In genomic region chr1:62707101-62707912, GRCm38 (mm10) we compare ENCODE assay signal across 8 mouse cellular contexts. TPM values are rescaled to one million over a fixed set of nuclear protein-coding genes. Genes with fewer than 3 reads are reported as not detected.
DNase-seq lines count a peak whose midpoint lies in the region; ATAC-seq and TF ChIP-seq lines count a peak whose summit lies in the region.

No protein-coding gene starts in this region.

- H3K27me3 ChIP-seq in Patski = no peaks in the 10 kb centered on the region
- H3K27me3 ChIP-seq in forebrain, embryonic 14.5 days (replicated peaks; ENCODE audit: control insufficient read depth, insufficient read depth, low read length) = peaks cover 16% of the 10 kb centered on the region; the same call in 1 of the 2 replicates
- no peaks in the 10 kb centered on the region; the same call in 1 of the 2 replicates for H3K27me3 ChIP-seq in hindbrain, embryonic 16.5 days (replicated peaks; ENCODE audit: control insufficient read depth, insufficient read depth, low read length)
- peaks cover 60% of the 10 kb centered on the region for H3K27me3 ChIP-seq in liver, embryonic 14.5 days (ENCODE audit: control insufficient read depth, insufficient read depth, low read length)
- H3K27me3 ChIP-seq in neural tube, embryonic 13.5 days = peaks cover 39% of the 10 kb centered on the region

- POLR2A ChIA-PET in Patski (lab: Charles Lee) = interaction anchor here (0.8 to 1.6 kb wide), 4 partner anchors 15 to 69 kb away, joined by 3 to 7 read pairs (median 4); no protein-coding TSS in a partner anchor

- no peak for TF ChIP-seq EP300 in liver, embryonic 14.5 days (IDR thresholded peaks at IDR 0.05; ENCODE audit: low read depth)

- no peak for TF ChIP-seq CTCF in Patski (IDR thresholded peaks at IDR 0.05)
- peak; percentile 7; the same call in 1 of the 2 replicates for TF ChIP-seq CTCF in liver, embryonic 14.5 days (IDR thresholded peaks at IDR 0.05; ENCODE audit: low read depth)

- H3K4me3 ChIP-seq in forebrain, embryonic 14.5 days (ENCODE audit: low read depth, low read length) = peak overlapping the region; percentile 64
- peak overlapping the region; percentile 65 for H3K4me3 ChIP-seq in hindbrain, embryonic 16.5 days (ENCODE audit: low read length)
- H3K4me3 ChIP-seq in liver, embryonic 14.5 days (ENCODE audit: insufficient read depth in 1 of 2, low read depth in 2 of 2, low read length in 2 of 2) = peak overlapping the region; percentile 9 to 44
- H3K4me3 ChIP-seq in neural tube, embryonic 13.5 days = peak overlapping the region; percentile 79

- H3K9me3 ChIP-seq in forebrain, embryonic 14.5 days (replicated peaks; ENCODE audit: control insufficient read depth, low read length) = no peaks in the 10 kb centered on the region
- no peaks in the 10 kb centered on the region for H3K9me3 ChIP-seq in hindbrain, embryonic 16.5 days (ENCODE audit: control insufficient read depth, low read length)
- no peaks in the 10 kb centered on the region for H3K9me3 ChIP-seq in liver, embryonic 14.5 days (ENCODE audit: control insufficient read depth, low read length)
- H3K9me3 ChIP-seq in neural tube, embryonic 13.5 days = no peaks in the 10 kb centered on the region

- H3K9ac ChIP-seq in forebrain, embryonic 14.5 days (ENCODE audit: low read length) = peak overlapping the region; percentile 83
- H3K9ac ChIP-seq in hindbrain, embryonic 16.5 days (ENCODE audit: low read depth, low read length) = peak overlapping the region; percentile 88
- H3K9ac ChIP-seq in liver, embryonic 14.5 days (replicated peaks) = no peak overlapping the region
- H3K9ac ChIP-seq in neural tube, embryonic 13.5 days = peak overlapping the region; percentile 92

- peaks cover 18% of the 10 kb centered on the region for H3K4me1 ChIP-seq in forebrain, embryonic 14.5 days (ENCODE audit: control insufficient read depth, insufficient read depth, low read length)
- peaks cover 30% of the 10 kb centered on the region for H3K4me1 ChIP-seq in hindbrain, embryonic 16.5 days (ENCODE audit: control insufficient read depth, insufficient read depth, low read depth, low read length)
- H3K4me1 ChIP-seq in liver, embryonic 14.5 days (replicated peaks; ENCODE audit: control insufficient read depth in 2 of 2, insufficient read depth in 2 of 2, low read length in 1 of 2) = no peaks in the 10 kb centered on the region
- peaks cover 80% of the 10 kb centered on the region for H3K4me1 ChIP-seq in neural tube, embryonic 13.5 days (replicated peaks)

- peak overlapping the region; percentile 78 for H3K27ac ChIP-seq in forebrain, embryonic 14.5 days (ENCODE audit: low read depth, low read length)
- H3K27ac ChIP-seq in hindbrain, embryonic 16.5 days (ENCODE audit: low read depth, low read length) = peak overlapping the region; percentile 86
- no peak overlapping the region for H3K27ac ChIP-seq in liver, embryonic 14.5 days
- peak overlapping the region; percentile 89 for H3K27ac ChIP-seq in neural tube, embryonic 13.5 days (replicated peaks)

- no peaks in the 10 kb centered on the region for H3K36me3 ChIP-seq in forebrain, embryonic 14.5 days (ENCODE audit: control insufficient read depth, insufficient read depth, low read length)
- H3K36me3 ChIP-seq in hindbrain, embryonic 16.5 days (ENCODE audit: control insufficient read depth, insufficient read depth, low read length) = no peaks in the 10 kb centered on the region
- H3K36me3 ChIP-seq in liver, embryonic 14.5 days (replicated peaks; ENCODE audit: control insufficient read depth, insufficient read depth, low read depth) = no peaks in the 10 kb centered on the region
- no peaks in the 10 kb centered on the region for H3K36me3 ChIP-seq in neural tube, embryonic 13.5 days

- ATAC-seq in frontal cortex, adult (ENCODE audit: low TSS enrichment) = peak; percentile 24; the same call in 1 of the 2 replicates
- ATAC-seq in Patski = peak; percentile 6
- peak; percentile 35; the same call in 1 of the 2 replicates for ATAC-seq in forebrain, embryonic 14.5 days
- ATAC-seq in hindbrain, embryonic 16.5 days = no peak; the same call in 1 of the 2 replicates
- no peak for ATAC-seq in liver, embryonic 14.5 days (ENCODE audit: insufficient read depth)
- ATAC-seq in neural tube, embryonic 13.5 days (ENCODE audit: low read depth) = peak; percentile 13

- WGBS in forebrain, embryonic 14.5 days = under 1% methylated on average over 35 of the region's 35 CpGs
- under 1% methylated on average over 35 of the region's 35 CpGs for WGBS in hindbrain, embryonic 16.5 days
- WGBS in liver, embryonic 14.5 days (ENCODE audit: insufficient replicate concordance) = 1% methylated on average over 35 of the region's 35 CpGs
- WGBS in neural tube, embryonic 13.5 days = under 1% methylated on average over 35 of the region's 35 CpGs

- peak overlapping the region; percentile 98 for H3K4me2 ChIP-seq in forebrain, embryonic 14.5 days (ENCODE audit: low read length)
- peak overlapping the region; percentile 98 for H3K4me2 ChIP-seq in hindbrain, embryonic 16.5 days (ENCODE audit: low read length)
- peak overlapping the region; percentile 56 for H3K4me2 ChIP-seq in liver, embryonic 14.5 days (ENCODE audit: low read depth)
- H3K4me2 ChIP-seq in neural tube, embryonic 13.5 days = peak overlapping the region; percentile 98

- no peak for DNase-seq in frontal cortex, postnatal 25 days (ENCODE audit: low spot score in 2 of 2)
- DNase-seq in Patski (ENCODE audit: low read depth, low spot score) = no peak
- peak; percentile 87 for DNase-seq in forebrain, embryonic 14.5 days (ENCODE audit: low spot score)
- no peak for DNase-seq in liver, embryonic 14.5 days (ENCODE audit: low read depth in 3 of 3, low spot score in 3 of 3)
- no peak for DNase-seq in natural killer cell, adult 2 months (ENCODE audit: low spot score in 2 of 2)

- in situ Hi-C loops in Patski (cut with MboI; ENCODE audit: low pct_unique_long_range_greater_than_20kb) = loop anchor here (10.0 kb wide), 1 partner anchor 1653 kb away; no protein-coding TSS in a partner anchor

- CTCF ChIA-PET in Patski (lab: Charles Lee) = interaction anchor here (0.9 to 4.7 kb wide), 8 partner anchors 9 to 257 kb away, joined by 3 to 16 read pairs (median 3); no protein-coding TSS in a partner anchor

RNA-seq across cellular contexts. Expression of gene Nrp2, which starts 4.2 kb away (rescaled TPM):
- polyA plus RNA-seq in Patski (2021) = 80.4 TPM
- 16.3 and 23.8 TPM in 2 replicates for polyA plus RNA-seq in forebrain, embryonic 14.5 days (2014; fragmentation: Nextera tagmentation; extraction: Ambion mirVana)
- polyA plus RNA-seq in hindbrain, embryonic 16.5 days (2015; fragmentation: Nextera tagmentation; extraction: Ambion mirVana) = 22.7 and 31.5 TPM in 2 replicates
- 0.76 and 0.77 TPM in 2 replicates for polyA plus RNA-seq in liver, embryonic 14.5 days (2012; rRNA removed)
- 0.32 and 0.91 TPM in 2 replicates for polyA plus RNA-seq in liver, embryonic 14.5 days (2014; fragmentation: Nextera tagmentation; extraction: Ambion mirVana)
- polyA plus RNA-seq in neural tube, embryonic 13.5 days (2015; fragmentation: Nextera tagmentation; extraction: Ambion mirVana) = 32.7 and 37.0 TPM in 2 replicates

Comparison
In these comparisons a context has a peak if more than half of its experiments do, and no peak if none do; other contexts are left out.
1. ATAC-seq: peak in frontal cortex, adult (single experiment), Patski (single experiment), forebrain, embryonic 14.5 days (single experiment) and neural tube, embryonic 13.5 days (single experiment); none in hindbrain, embryonic 16.5 days (single experiment) and liver, embryonic 14.5 days (single experiment).
2. H3K4me3 ChIP-seq: peak in every context shown above with its lines; median percentile 79 in neural tube, embryonic 13.5 days; 65 in hindbrain, embryonic 16.5 days; 64 in forebrain, embryonic 14.5 days; 26 in liver, embryonic 14.5 days.
3. Peak in every context shown above with its lines, with median percentiles within 50 percentile points of each other: H3K4me2 ChIP-seq.